Mouse (Mus musculus) CH12.LX (cell line): ENCODE data around the gene Rexo1.

ENCODE experiments used
- CTCF ChIP-seq, 2 experiments: IDR thresholded peaks in 1 of 2; conservative IDR thresholded peaks in 1 of 2; 2 replicates each; pipeline ENCODE4 v1.5.1; 2011 to 2012; ENCODE audit warnings: low read depth in 2 of 2, low read length in 2 of 2, improper control_type of control experiment in 1 of 2, inconsistent platforms in 1 of 2, mild to moderate bottlenecking in 1 of 2, moderate library complexity in 1 of 2
- ELF1 ChIP-seq: IDR thresholded peaks from 2 replicates; pipeline ENCODE4 v1.6.1; 2014; ENCODE audit warnings: low read depth, mild to moderate bottlenecking, inconsistent platforms, low read length, improper control_type of control experiment
- ETS1 ChIP-seq: conservative IDR thresholded peaks from 2 replicates; pipeline ENCODE4 v1.6.1; 2012; ENCODE audit warnings: low read depth, mild to moderate bottlenecking, inconsistent platforms, low read length, improper control_type of control experiment, moderate library complexity
- GABPA ChIP-seq: IDR thresholded peaks from 2 replicates; pipeline ENCODE4 v1.6.1; 2012; ENCODE audit warnings: low read depth, low read length, improper control_type of control experiment, inconsistent platforms; ENCODE audit not compliant: insufficient replicate concordance
- JUND ChIP-seq: conservative IDR thresholded peaks from 2 replicates; pipeline ENCODE4 v1.6.1; 2011; ENCODE audit warnings: low read depth, low read length, improper control_type of control experiment
- MAX ChIP-seq: IDR thresholded peaks from 2 replicates; pipeline ENCODE4 v1.6.1; 2011; ENCODE audit warnings: low read length, improper control_type of control experiment
- POLR2A ChIP-seq: IDR thresholded peaks from 2 replicates; pipeline ENCODE4 v1.6.1; 2011; ENCODE audit warnings: low read depth, mild to moderate bottlenecking, improper control_type of control experiment, low read length
- RCOR1 ChIP-seq: conservative IDR thresholded peaks from 2 replicates; pipeline ENCODE4 v1.6.1; 2012; ENCODE audit warnings: low read depth, mild to moderate bottlenecking, inconsistent platforms, low read length, improper control_type of control experiment
- SIN3A ChIP-seq: IDR thresholded peaks from 2 replicates; pipeline ENCODE4 v1.6.1; 2012; ENCODE audit warnings: low read length, improper control_type of control experiment, inconsistent platforms
- UBTF ChIP-seq: IDR thresholded peaks from 2 replicates; pipeline ENCODE4 v1.6.1; 2012; ENCODE audit warnings: low read depth, mild to moderate bottlenecking, inconsistent platforms, low read length, improper control_type of control experiment, moderate library complexity
- USF1 ChIP-seq: IDR thresholded peaks from 2 replicates; pipeline ENCODE4 v1.6.1; 2014; ENCODE audit warnings: low read depth, mild to moderate bottlenecking, inconsistent platforms, low read length, improper control_type of control experiment
- ZC3H11A ChIP-seq: IDR thresholded peaks from 2 replicates; pipeline ENCODE4 v1.6.1; 2012; ENCODE audit warnings: low read depth, mild to moderate bottlenecking, inconsistent platforms, low read length, improper control_type of control experiment

GRCm38 (mm10) chr10:80609269-80609924 lies 48.0 kb upstream of the Rexo1 start:
- TF ChIP-seq USF1 (no peak), MAX (no peak), POLR2A (no peak), UBTF (no peak), SIN3A (no peak), CTCF (conservative IDR thresholded peaks at IDR 0.05 in 1 of 2, IDR thresholded peaks at IDR 0.05 in 1 of 2; ENCODE audit: low read depth in 2 of 2, low read length in 2 of 2) (no peak), ETS1 (no peak), RCOR1 (no peak), ZC3H11A (no peak), JUND (no peak), GABPA (no peak), ELF1 (no peak)
